12 mouse cellular contexts compared by ENCODE assay signal in the genomic region with DNA sequence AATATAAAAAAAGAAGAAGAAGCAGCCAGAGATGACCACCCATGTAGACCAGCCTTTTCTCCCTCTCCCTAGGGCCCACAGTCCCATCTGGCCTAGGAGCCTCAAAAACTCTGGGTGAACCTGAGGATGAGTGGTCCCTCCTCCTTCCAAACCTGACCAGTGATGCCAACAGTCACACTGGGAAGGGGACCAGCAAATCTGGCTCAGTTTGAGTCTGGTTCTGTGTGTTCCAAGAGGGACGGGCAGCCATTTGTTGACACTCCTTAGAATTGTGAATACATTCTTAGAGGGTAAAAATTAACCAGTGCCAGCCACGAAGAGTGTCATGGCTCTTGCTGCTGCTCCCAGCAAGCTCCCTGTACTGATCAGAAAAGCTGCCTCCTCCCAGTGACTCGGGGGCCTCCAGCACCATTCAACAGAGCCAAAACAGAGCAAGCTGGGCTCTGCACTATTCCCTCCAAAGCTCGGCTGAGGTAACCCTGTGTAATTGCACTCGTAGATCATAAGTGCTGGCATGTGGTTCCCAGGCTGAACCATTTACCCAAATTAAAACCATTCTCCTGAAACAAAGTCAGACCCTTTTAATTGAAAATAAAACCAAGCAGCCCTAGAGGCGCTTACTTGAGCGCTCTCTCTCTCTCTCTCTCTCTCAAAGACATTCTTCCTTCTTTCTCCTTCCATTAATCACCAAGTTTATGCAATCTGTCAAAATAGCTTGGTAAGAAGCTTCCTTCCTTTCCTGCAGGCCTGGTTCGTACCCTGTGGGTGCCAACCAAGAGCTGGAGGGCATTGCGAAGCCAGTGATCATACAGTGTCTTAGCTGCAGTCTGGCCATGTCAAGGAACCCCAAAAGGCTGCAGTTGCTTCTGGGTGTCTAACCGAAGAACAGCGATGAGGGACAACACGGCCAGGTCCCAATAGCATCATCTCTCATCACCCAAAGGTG. TPM values are rescaled to one million over a fixed set of nuclear protein-coding genes. Genes with fewer than 3 reads are reported as not detected.
DNase-seq lines count a peak whose midpoint lies in the region; ATAC-seq and TF ChIP-seq lines count a peak whose summit lies in the region.
"Had no signal": no experiment of that assay in that cellular context is flagged by ENCODE, and none has a peak within 500 bp of the region (broad histone marks: within the 10 kb centered on the region; RNA-seq: fewer than 3 reads in every experiment).

No protein-coding gene starts in this region.

- no peaks in the 10 kb centered on the region for H3K4me1 ChIP-seq in hindbrain, embryonic 14.5 days (replicated peaks; ENCODE audit: control insufficient read depth, insufficient read depth, low read length)
- peaks cover 22% of the 10 kb centered on the region for H3K4me1 ChIP-seq in hindbrain, embryonic 13.5 days (replicated peaks)
- H3K4me1 ChIP-seq in bone marrow, adult 2 months (ENCODE audit: control insufficient read depth, insufficient read depth, low read length) = peaks cover 7% of the 10 kb centered on the region
- peaks cover 99% of the 10 kb centered on the region for H3K4me1 ChIP-seq in limb, embryonic 13.5 days

- no peaks in the 10 kb centered on the region for H3K27me3 ChIP-seq in hindbrain, embryonic 14.5 days (ENCODE audit: control insufficient read depth, insufficient read depth, low read length)
- 0 out of 2 replicates have a peak, but pooled peaks cover 3% of the 10 kb centered on the region for H3K27me3 ChIP-seq in hindbrain, embryonic 13.5 days
- no peaks in the 10 kb centered on the region for H3K27me3 ChIP-seq in limb, embryonic 13.5 days

- H3K27ac ChIP-seq in hindbrain, embryonic 14.5 days = no peak overlapping the region
- H3K27ac ChIP-seq in hindbrain, embryonic 13.5 days = no peak overlapping the region
- peak overlapping the region; percentile 25; the same call in 1 of the 2 replicates for H3K27ac ChIP-seq in bone marrow, adult 2 months (ENCODE audit: control insufficient read depth, insufficient read depth, low read depth, low read length, poor library complexity)
- peak overlapping the region; percentile 98 for H3K27ac ChIP-seq in limb, embryonic 13.5 days
- no peak overlapping the region for H3K27ac ChIP-seq in left cerebral cortex, adult 2 months
- H3K27ac ChIP-seq: liver, embryonic 14.5 days had no signal

- TF ChIP-seq POLR2A in bone marrow, adult 2 months (IDR thresholded peaks at IDR 0.05; ENCODE audit: borderline replicate concordance, control insufficient read depth, low read depth, low read length) = no peak

- no peaks in the 10 kb centered on the region for H3K36me3 ChIP-seq in hindbrain, embryonic 14.5 days (replicated peaks; ENCODE audit: control insufficient read depth, insufficient read depth)
- no peaks in the 10 kb centered on the region for H3K36me3 ChIP-seq in hindbrain, embryonic 13.5 days
- 0 out of 2 replicates have a peak, but pooled peaks cover 9% of the 10 kb centered on the region for H3K36me3 ChIP-seq in limb, embryonic 13.5 days

- no peak overlapping the region for H3K9ac ChIP-seq in hindbrain, embryonic 14.5 days
- H3K9ac ChIP-seq in hindbrain, embryonic 13.5 days = no peak overlapping the region
- H3K9ac ChIP-seq in limb, embryonic 13.5 days = no peak overlapping the region
- H3K9ac ChIP-seq: liver, embryonic 14.5 days had no signal

- intact Hi-C loops in left cerebral cortex, adult 2 months (cut with DNase I) = no loop called here

- peak; percentile 58; the same call in 1 of the 2 replicates for ATAC-seq in hindbrain, embryonic 14.5 days (ENCODE audit: low FRiP score)
- no peak for ATAC-seq in hindbrain, embryonic 13.5 days (ENCODE audit: low FRiP score)
- ATAC-seq in granulocyte monocyte progenitor cell, adult 5-6 weeks (replicated peaks; ENCODE audit: poor library complexity, severe bottlenecking) = peak; percentile 78
- ATAC-seq in limb, embryonic 13.5 days (ENCODE audit: low FRiP score, low read depth) = peak; percentile 62
- ATAC-seq: activated CD4-positive, CD25-positive, alpha-beta regulatory T cell, adult 4 months; CD4-positive, CD25-positive, alpha-beta regulatory T cell, adult 4 months had no signal

- no peak for TF ChIP-seq CTCF in bone marrow, adult 2 months (IDR thresholded peaks at IDR 0.05; ENCODE audit: control insufficient read depth, insufficient read depth, low read length)
- TF ChIP-seq CTCF in left cerebral cortex, adult 2 months (IDR thresholded peaks at IDR 0.05) = no peak

- H3K9me3 ChIP-seq in hindbrain, embryonic 14.5 days (ENCODE audit: control insufficient read depth, low read length) = no peaks in the 10 kb centered on the region
- H3K9me3 ChIP-seq in hindbrain, embryonic 13.5 days = no peaks in the 10 kb centered on the region
- H3K9me3 ChIP-seq in limb, embryonic 13.5 days = peaks cover 9% of the 10 kb centered on the region

- 71% methylated on average over 12 of the region's 12 CpGs for WGBS in hindbrain, embryonic 14.5 days
- WGBS in hindbrain, embryonic 13.5 days = 65% methylated on average over 12 of the region's 12 CpGs
- WGBS in bone marrow, adult 2 months = 21% methylated on average over 12 of the region's 12 CpGs
- WGBS in limb, embryonic 13.5 days = 33% methylated on average over 12 of the region's 12 CpGs

- DNase-seq in hindbrain, embryonic 14.5 days (ENCODE audit: low spot score) = no peak
- DNase-seq in liver = no peak
- DNase-seq in gastrocnemius, adult 8-10 months (ENCODE audit: low spot score in 2 of 2) = no peak
- DNase-seq in left cerebral cortex, adult 2 months (ENCODE audit: extremely low spot score in 1 of 2, low spot score in 2 of 2) = no peak
- DNase-seq: heart, postnatal 4 days had no signal

- no peak overlapping the region for H3K4me3 ChIP-seq in hindbrain, embryonic 14.5 days (replicated peaks; ENCODE audit: low read length)
- no peak overlapping the region for H3K4me3 ChIP-seq in hindbrain, embryonic 13.5 days
- H3K4me3 ChIP-seq in bone marrow, adult 2 months (replicated peaks; ENCODE audit: control insufficient read depth, low read depth, low read length) = no peak overlapping the region
- H3K4me3 ChIP-seq in limb, embryonic 13.5 days = no peak overlapping the region
- no peak overlapping the region for H3K4me3 ChIP-seq in left cerebral cortex, adult 2 months

- no peak overlapping the region for H3K4me2 ChIP-seq in hindbrain, embryonic 14.5 days (replicated peaks)
- H3K4me2 ChIP-seq in hindbrain, embryonic 13.5 days = no peak overlapping the region
- H3K4me2 ChIP-seq in limb, embryonic 13.5 days (replicated peaks) = peak overlapping the region; percentile 25

RNA-seq across cellular contexts. Expression of gene Tns3, which starts 7.6 kb away (rescaled TPM):
- polyA plus RNA-seq in hindbrain, embryonic 14.5 days (2014; fragmentation: Nextera tagmentation; extraction: Ambion mirVana) = 6.0 and 6.8 TPM in 2 replicates
- 4.9 and 5.3 TPM in 2 replicates for polyA plus RNA-seq in hindbrain, embryonic 13.5 days (2015; fragmentation: Nextera tagmentation; extraction: Ambion mirVana)
- 8.9 and 14.9 TPM in 2 replicates for polyA plus RNA-seq in bone marrow, adult 2 months (2011; ENCODE audit: insufficient read depth, insufficient read length, low replicate concordance, missing spikeins)
- 26.9 TPM in 2 replicates for total RNA-seq in granulocyte monocyte progenitor cell, adult 5-6 weeks (2014; fragmentation: Nextera tagmentation)
- total RNA-seq in granulocyte monocyte progenitor cell, adult 5-6 weeks (2017) = 13.0 and 13.1 TPM in 2 replicates
- polyA plus RNA-seq in limb, embryonic 13.5 days (2015; fragmentation: Nextera tagmentation; extraction: Ambion mirVana) = 42.9 and 45.3 TPM in 2 replicates
- total RNA-seq in gastrocnemius, adult 8-10 months (2022) = 1 to 10 TPM; 4.4 to 8.4 (median 6.1) TPM
- total RNA-seq in left cerebral cortex, adult 2 months (2021) = 10 to 100 TPM; 33.6 to 40.1 TPM

Comparison
In these comparisons a context has a peak if more than half of its experiments do, and no peak if none do; other contexts are left out.
1. H3K27ac ChIP-seq: peak in bone marrow, adult 2 months (single experiment) and limb, embryonic 13.5 days (single experiment); none in hindbrain, embryonic 14.5 days (single experiment), hindbrain, embryonic 13.5 days (single experiment) and left cerebral cortex, adult 2 months (single experiment).